Mouse (Mus musculus): ENCODE data around the gene Zfp185.

- TF ChIP-seq CTCF (IDR thresholded peaks at IDR 0.05; ENCODE audit: low read depth), result no peak
- TF ChIP-seq EP300 (optimal IDR thresholded peaks at IDR 0.05), result no peak
These were observed 1.3 kb downstream of the Zfp185 start for GRCm38 (mm10) chrX:72988431-72988830.

Measured in stomach, postnatal 0 days (tissue).